Mouse (Mus musculus) myocyte (in vitro differentiated cells): ENCODE data around the gene Gm45713.
"Not testable (repeated sequence)": the region's sequence is repeated elsewhere in the genome, so short reads cannot be mapped to it uniquely, and the experiment has no call there.

ENCODE experiments used
- CEBPB ChIP-seq: IDR thresholded peaks from 2 replicates; pipeline ENCODE4 v1.6.1; 2011; ENCODE audit warnings: mild to moderate bottlenecking, moderate library complexity; ENCODE audit not compliant: poor library complexity, insufficient read depth, severe bottlenecking
- MAX ChIP-seq: IDR thresholded peaks from one replicate; pipeline ENCODE4 v1.6.1; 2011; ENCODE audit warnings: low read depth, mild to moderate bottlenecking, control low read depth
- MYOG ChIP-seq, 3 experiments: IDR thresholded peaks; one replicate each; pipeline ENCODE4 v1.6.1; 2011; ENCODE audit warnings: control low read depth in 2 of 3, low read depth in 2 of 3, mild to moderate bottlenecking in 2 of 3; ENCODE audit not compliant: insufficient read length in 2 of 3, control insufficient read depth in 1 of 3, insufficient read depth in 1 of 3
- POLR2A ChIP-seq: IDR thresholded peaks from one replicate; pipeline ENCODE4 v1.6.1; 2011; ENCODE audit warnings: low read depth, mild to moderate bottlenecking, control low read depth, moderate library complexity; ENCODE audit not compliant: insufficient read length
- POLR2AphosphoS2 ChIP-seq: IDR thresholded peaks from one replicate; pipeline ENCODE4 v1.6.1; 2011; ENCODE audit warnings: low read depth, control low read depth; ENCODE audit not compliant: insufficient read length
- REST ChIP-seq: IDR thresholded peaks from one replicate; pipeline ENCODE4 v1.6.1; 2011; ENCODE audit warnings: mild to moderate bottlenecking, control low read depth, moderate library complexity; ENCODE audit not compliant: insufficient read depth, insufficient read length
- SRF ChIP-seq: IDR thresholded peaks from one replicate; pipeline ENCODE4 v1.6.1; 2011; ENCODE audit warnings: low read depth; ENCODE audit not compliant: control insufficient read depth, insufficient read length
- TCF12 ChIP-seq: IDR thresholded peaks from one replicate; pipeline ENCODE4 v1.6.1; 2011; ENCODE audit warnings: mild to moderate bottlenecking, control low read depth; ENCODE audit not compliant: poor library complexity, insufficient read depth, severe bottlenecking
- TCF3 ChIP-seq: IDR thresholded peaks from one replicate; pipeline ENCODE4 v1.6.1; 2011; ENCODE audit warnings: low read depth, control low read depth; ENCODE audit not compliant: insufficient read length
- USF1 ChIP-seq: IDR thresholded peaks from one replicate; pipeline ENCODE4 v1.6.1; 2011; ENCODE audit warnings: low read depth, mild to moderate bottlenecking, control low read depth, moderate library complexity

DNA sequence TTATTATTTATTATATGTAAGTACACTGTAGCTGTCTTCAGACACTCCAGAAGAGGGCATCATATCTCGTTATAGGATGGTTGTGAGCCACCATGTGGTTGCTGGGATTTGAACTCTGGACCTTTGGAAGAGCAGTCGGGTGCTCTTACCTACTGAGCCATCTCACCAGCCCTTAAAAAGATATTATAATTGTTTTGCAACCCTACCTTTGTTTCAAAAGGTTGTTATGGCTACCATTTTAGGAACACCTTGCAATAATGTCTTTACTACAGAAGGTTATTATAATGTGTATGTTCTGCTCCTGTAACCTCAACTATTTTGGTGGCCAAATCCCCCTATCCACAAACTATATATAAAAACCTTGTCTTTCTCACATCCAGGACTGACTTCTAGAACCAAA is 17.0 kb upstream of the Gm45713 start:
- not testable (repeated sequence) for TF ChIP-seq POLR2A; CEBPB; MAX; TCF12; REST; POLR2AphosphoS2; USF1; MYOG (IDR thresholded peaks at IDR 0.05; ENCODE audit: control insufficient read depth in 1 of 3, insufficient read depth in 1 of 3, insufficient read length in 2 of 3, low read depth in 2 of 3); SRF; TCF3
